13 mouse cellular contexts compared by ENCODE assay signal in genomic region chr3:53284471-53285177, GRCm38 (mm10).
DNase-seq lines count a peak whose midpoint lies in the region; ATAC-seq and TF ChIP-seq lines count a peak whose summit lies in the region.
"Had no signal": no experiment of that assay in that cellular context is flagged by ENCODE, and none has a peak within 500 bp of the region (broad histone marks: within the 10 kb centered on the region; RNA-seq: fewer than 3 reads in every experiment).

No protein-coding gene starts in this region.

- H3K4me3 ChIP-seq in heart, embryonic 15.5 days: no peak overlapping the region
- no peak overlapping the region for H3K4me3 ChIP-seq in left cerebral cortex, adult 2 months

- H3K4me1 ChIP-seq in heart, embryonic 15.5 days (replicated peaks): no peaks in the 10 kb centered on the region

- intact Hi-C loops in left cerebral cortex, postnatal 25 days (cut with DNase I): no loop called here
- intact Hi-C loops in left cerebral cortex, adult 2 months (cut with DNase I): no loop called here

- TF ChIP-seq CTCF in left cerebral cortex, adult 2 months (IDR thresholded peaks at IDR 0.05): no peak

- no peak overlapping the region for H3K9ac ChIP-seq in heart, embryonic 15.5 days

- no peaks in the 10 kb centered on the region for H3K36me3 ChIP-seq in heart, embryonic 15.5 days
- H3K36me3 ChIP-seq in splenic B cell, adult 2 months (ENCODE audit: control insufficient read depth, insufficient read depth, low read length, poor library complexity, severe bottlenecking): no peaks in the 10 kb centered on the region
- H3K36me3 ChIP-seq: G1E had no signal

- H3K27ac ChIP-seq in heart, embryonic 15.5 days: peak overlapping the region; percentile 27; the same call in 1 of the 2 replicates
- no peak overlapping the region for H3K27ac ChIP-seq in left cerebral cortex, adult 2 months
- H3K27ac ChIP-seq: macrophage had no signal

- WGBS in heart, embryonic 15.5 days: 63% methylated on average over 13 of the region's 13 CpGs

- H3K27me3 ChIP-seq in heart, embryonic 15.5 days: no peaks in the 10 kb centered on the region
- H3K27me3 ChIP-seq in splenic B cell, adult 2 months (ENCODE audit: control insufficient read depth, insufficient read depth, low read length, poor library complexity, severe bottlenecking): no peaks in the 10 kb centered on the region

- ATAC-seq in heart, embryonic 15.5 days (replicated peaks; ENCODE audit: insufficient number of reproducible peaks, insufficient read depth, low FRiP score, low read depth): no peak

- no peaks in the 10 kb centered on the region for H3K9me3 ChIP-seq in heart, embryonic 15.5 days (replicated peaks)

- H3K4me2 ChIP-seq in heart, embryonic 15.5 days: no peak overlapping the region

- DNase-seq in spleen, adult 18-20 months: peak; percentile 6 to 7
- DNase-seq in spleen, adult 12 weeks (ENCODE audit: low spot score): no peak
- DNase-seq in kidney, postnatal 10 days: peak; percentile 74
- DNase-seq in splenic B cell, adult 2 months (ENCODE audit: low read depth, low spot score): peak; percentile 61
- DNase-seq in adrenal gland, postnatal 14 days: no peak
- no peak for DNase-seq in left cerebral cortex, postnatal 25 days (ENCODE audit: low spot score in 2 of 2)
- no peak for DNase-seq in left cerebral cortex, adult 2 months (ENCODE audit: extremely low spot score in 1 of 2, low spot score in 2 of 2)
- DNase-seq: cerebellum, adult 11 months; gastrocnemius, postnatal 10 days; left cerebral cortex, postnatal 4 days had no signal

Comparison
In these comparisons a context has a peak if more than half of its experiments do, and no peak if none do; other contexts are left out.
1. DNase-seq: peak in spleen, adult 18-20 months (2 of 2), kidney, postnatal 10 days (single experiment) and splenic B cell, adult 2 months (single experiment); none in spleen, adult 12 weeks (single experiment), adrenal gland, postnatal 14 days (single experiment), left cerebral cortex, postnatal 25 days (0 of 2) and left cerebral cortex, adult 2 months (0 of 2).